Mouse (Mus musculus): ENCODE measurements around the gene Mcam. TPM values are rescaled to one million over a fixed set of nuclear protein-coding genes. Genes with fewer than 3 reads are reported as not detected.

Gene Mcam
- polyA plus RNA-seq, 1 experiment = not detected

GRCm38 (mm10) chr9:44093612-44094503, 40.4 kb upstream of the Mcam start:
- peaks cover 11% of the 10 kb centered on the region for H3K36me3 ChIP-seq (ENCODE audit: control insufficient read depth)
- peaks cover 2% of the 10 kb centered on the region for H3K4me1 ChIP-seq (ENCODE audit: control insufficient read depth)
- peaks cover 7% of the 10 kb centered on the region for H3K27me3 ChIP-seq (ENCODE audit: control insufficient read depth)

GRCm38 (mm10) chr9:44094737-44095136, 39.5 kb upstream of the Mcam start:
- no peaks in the 10 kb centered on the region for H3K27me3 ChIP-seq (ENCODE audit: control insufficient read depth)
- no peaks in the 10 kb centered on the region for H3K9me3 ChIP-seq (ENCODE audit: control insufficient read depth, low read length)
- peaks cover 2% of the 10 kb centered on the region for H3K4me1 ChIP-seq (ENCODE audit: control insufficient read depth)
- no peak overlapping the region for H3K4me3 ChIP-seq (replicated peaks)
- peaks cover 11% of the 10 kb centered on the region for H3K36me3 ChIP-seq (ENCODE audit: control insufficient read depth)
- no peak for TF ChIP-seq TAL1 (IDR thresholded peaks at IDR 0.05; ENCODE audit: low read length)
- TF ChIP-seq GATA1 (IDR thresholded peaks at IDR 0.05; ENCODE audit: low read length) = no peak

More at GRCm38 (mm10) chr9:44093612-44094503, 40.4 kb upstream of the Mcam start:
- no peak for TF ChIP-seq GATA1 (IDR thresholded peaks at IDR 0.05; ENCODE audit: low read length)
- TF ChIP-seq TAL1 (IDR thresholded peaks at IDR 0.05; ENCODE audit: low read length) = no peak
- no peak overlapping the region for H3K4me3 ChIP-seq (replicated peaks)
- H3K9me3 ChIP-seq (ENCODE audit: control insufficient read depth, low read length) = no peaks in the 10 kb centered on the region

- H3K9me3 ChIP-seq (ENCODE audit: control insufficient read depth, low read length) = no peaks in the 10 kb centered on the region
- TF ChIP-seq TAL1 (IDR thresholded peaks at IDR 0.05; ENCODE audit: low read length) = no peak
- TF ChIP-seq GATA1 (IDR thresholded peaks at IDR 0.05; ENCODE audit: low read length) = no peak
- H3K4me3 ChIP-seq (replicated peaks) = no peak overlapping the region
- H3K4me1 ChIP-seq (ENCODE audit: control insufficient read depth) = peaks cover 2% of the 10 kb centered on the region
- peaks cover 14% of the 10 kb centered on the region for H3K36me3 ChIP-seq (ENCODE audit: control insufficient read depth)
- no peaks in the 10 kb centered on the region for H3K27me3 ChIP-seq (ENCODE audit: control insufficient read depth)
Measured at GRCm38 (mm10) chr9:44095781-44096180, 38.5 kb upstream of the Mcam start.

- Histone ChIP-seq H3K4me1 (ENCODE audit: control insufficient read depth) (peaks cover 2% of the 10 kb centered on the region), H3K27me3 (ENCODE audit: control insufficient read depth) (no peaks in the 10 kb centered on the region), H3K36me3 (ENCODE audit: control insufficient read depth) (peaks cover 12% of the 10 kb centered on the region), H3K9me3 (ENCODE audit: control insufficient read depth, low read length) (no peaks in the 10 kb centered on the region), H3K4me3 (replicated peaks) (no peak overlapping the region)
- no peak for TF ChIP-seq TAL1 (IDR thresholded peaks at IDR 0.05; ENCODE audit: low read length)
- no peak for TF ChIP-seq GATA1 (IDR thresholded peaks at IDR 0.05; ENCODE audit: low read length)
Measured at GRCm38 (mm10) chr9:44096536-44096935, 37.7 kb upstream of the Mcam start.

- no peak for TF ChIP-seq TAL1 (IDR thresholded peaks at IDR 0.05; ENCODE audit: low read length)
- no peak for TF ChIP-seq GATA1 (IDR thresholded peaks at IDR 0.05; ENCODE audit: low read length)
- Histone ChIP-seq H3K4me1 (ENCODE audit: control insufficient read depth) (peaks cover 5% of the 10 kb centered on the region), H3K4me3 (replicated peaks) (no peak within 1 kb of the TSS), H3K27me3 (ENCODE audit: control insufficient read depth) (no peaks in the 10 kb centered on the region), H3K9me3 (ENCODE audit: control insufficient read depth, low read length) (no peaks in the 10 kb centered on the region), H3K36me3 (ENCODE audit: control insufficient read depth) (peaks cover 42% of the 10 kb centered on the region)
Measured at GRCm38 (mm10) chr9:44101490-44101889, 32.8 kb upstream of the Mcam start, which contains the start of gene Mfrp. Mfrp (plus strand) TSS chr9:44101729.

GRCm38 (mm10) chr9:44104881-44105280, 29.4 kb upstream of the Mcam start:
- Histone ChIP-seq H3K36me3 (ENCODE audit: control insufficient read depth) (peaks cover 71% of the 10 kb centered on the region), H3K4me3 (replicated peaks) (no peak overlapping the region), H3K4me1 (ENCODE audit: control insufficient read depth) (peaks cover 34% of the 10 kb centered on the region), H3K27me3 (ENCODE audit: control insufficient read depth) (no peaks in the 10 kb centered on the region), H3K9me3 (ENCODE audit: control insufficient read depth, low read length) (no peaks in the 10 kb centered on the region)
- TF ChIP-seq TAL1 (IDR thresholded peaks at IDR 0.05; ENCODE audit: low read length) (no peak), GATA1 (IDR thresholded peaks at IDR 0.05; ENCODE audit: low read length) (no peak)

- Histone ChIP-seq H3K9me3 (ENCODE audit: control insufficient read depth, low read length) (no peaks in the 10 kb centered on the region), H3K4me1 (ENCODE audit: control insufficient read depth) (peaks cover 42% of the 10 kb centered on the region), H3K4me3 (replicated peaks) (no peak overlapping the region), H3K27me3 (ENCODE audit: control insufficient read depth) (no peaks in the 10 kb centered on the region), H3K36me3 (ENCODE audit: control insufficient read depth) (peaks cover 78% of the 10 kb centered on the region)
- TF ChIP-seq GATA1 (IDR thresholded peaks at IDR 0.05; ENCODE audit: low read length) (no peak), TAL1 (IDR thresholded peaks at IDR 0.05; ENCODE audit: low read length) (no peak)
Measured at GRCm38 (mm10) chr9:44105781-44106180, 28.5 kb upstream of the Mcam start.

- H3K36me3 ChIP-seq (ENCODE audit: control insufficient read depth) = peaks cover 80% of the 10 kb centered on the region
Measured at GRCm38 (mm10) chr9:44106182-44106581, 28.1 kb upstream of the Mcam start.

GRCm38 (mm10) chr9:44106596-44106995, 27.7 kb upstream of the Mcam start:
- Histone ChIP-seq H3K9me3 (ENCODE audit: control insufficient read depth, low read length) (no peaks in the 10 kb centered on the region), H3K4me1 (ENCODE audit: control insufficient read depth) (peaks cover 44% of the 10 kb centered on the region), H3K36me3 (ENCODE audit: control insufficient read depth) (peaks cover 82% of the 10 kb centered on the region), H3K4me3 (replicated peaks) (no peak overlapping the region), H3K27me3 (ENCODE audit: control insufficient read depth) (no peaks in the 10 kb centered on the region)
- TF ChIP-seq GATA1 (IDR thresholded peaks at IDR 0.05; ENCODE audit: low read length) = no peak
- no peak for TF ChIP-seq TAL1 (IDR thresholded peaks at IDR 0.05; ENCODE audit: low read length)

More at GRCm38 (mm10) chr9:44106182-44106581, 28.1 kb upstream of the Mcam start:
- no peak overlapping the region for H3K4me3 ChIP-seq (replicated peaks)
- H3K4me1 ChIP-seq (ENCODE audit: control insufficient read depth) = peaks cover 42% of the 10 kb centered on the region
- TF ChIP-seq TAL1 (IDR thresholded peaks at IDR 0.05; ENCODE audit: low read length) = no peak
- TF ChIP-seq GATA1 (IDR thresholded peaks at IDR 0.05; ENCODE audit: low read length) = no peak
- H3K9me3 ChIP-seq (ENCODE audit: control insufficient read depth, low read length) = no peaks in the 10 kb centered on the region
- no peaks in the 10 kb centered on the region for H3K27me3 ChIP-seq (ENCODE audit: control insufficient read depth)

All from erythroblast, embryonic 14.5 days (primary cell).